Mouse (Mus musculus): ENCODE results near the gene Sh3bp1. TPM values are rescaled to one million over a fixed set of nuclear protein-coding genes. Genes with fewer than 3 reads are reported as not detected.
"Not testable (repeated sequence)": the region's sequence is repeated elsewhere in the genome, so short reads cannot be mapped to it uniquely, and the experiment has no call there.

Sh3bp1 gene
- total RNA-seq, 2 experiments from 2014 or later, result 8.8 to 15.2 TPM

- peak; percentile 81 for ATAC-seq (replicated peaks; ENCODE audit: low FRiP score, poor library complexity, severe bottlenecking)
These were observed 22.4 kb upstream of the Sh3bp1 start, which contains the start of gene Gga1 for GRCm38 (mm10) chr15:78876991-78877809. Gene Gga1, plus strand, starts transcription at chr15:78877190.

- ATAC-seq (replicated peaks; ENCODE audit: low FRiP score, poor library complexity, severe bottlenecking), result no peak
These were observed 21.7 kb upstream of the Sh3bp1 start for GRCm38 (mm10) chr15:78877810-78878390.

GRCm38 (mm10) chr15:78878792-78879516 lies 20.6 kb upstream of the Sh3bp1 start:
- not testable (repeated sequence) for ATAC-seq (replicated peaks; ENCODE audit: low FRiP score, poor library complexity, severe bottlenecking)

GRCm38 (mm10) chr15:78880432-78880831 lies 19.1 kb upstream of the Sh3bp1 start:
- no peak for ATAC-seq (replicated peaks; ENCODE audit: low FRiP score, poor library complexity, severe bottlenecking)

GRCm38 (mm10) chr15:78881828-78882227 lies 17.7 kb upstream of the Sh3bp1 start:
- ATAC-seq (replicated peaks; ENCODE audit: low FRiP score, poor library complexity, severe bottlenecking), result no peak

- ATAC-seq (replicated peaks; ENCODE audit: low FRiP score, poor library complexity, severe bottlenecking), result no peak
These were observed 10.1 kb upstream of the Sh3bp1 start for GRCm38 (mm10) chr15:78889401-78889853.

GRCm38 (mm10) chr15:78892440-78892839 lies 7.1 kb upstream of the Sh3bp1 start:
- ATAC-seq (replicated peaks; ENCODE audit: low FRiP score, poor library complexity, severe bottlenecking), result no peak

- ATAC-seq (replicated peaks; ENCODE audit: low FRiP score, poor library complexity, severe bottlenecking), result no peak
These were observed 4.8 kb upstream of the Sh3bp1 start for GRCm38 (mm10) chr15:78894726-78895125.

GRCm38 (mm10) chr15:78895741-78896140 lies 3.8 kb upstream of the Sh3bp1 start:
- no peak for ATAC-seq (replicated peaks; ENCODE audit: low FRiP score, poor library complexity, severe bottlenecking)

GRCm38 (mm10) chr15:78896149-78896548 lies 3.4 kb upstream of the Sh3bp1 start:
- no peak for ATAC-seq (replicated peaks; ENCODE audit: low FRiP score, poor library complexity, severe bottlenecking)

- ATAC-seq (replicated peaks; ENCODE audit: low FRiP score, poor library complexity, severe bottlenecking), result no peak
These were observed 2.1 kb upstream of the Sh3bp1 start for GRCm38 (mm10) chr15:78897488-78897887.

- ATAC-seq (replicated peaks; ENCODE audit: low FRiP score, poor library complexity, severe bottlenecking), result no peak
These were observed 1.0 kb upstream of the Sh3bp1 start for GRCm38 (mm10) chr15:78898507-78899001.

- ATAC-seq (replicated peaks; ENCODE audit: low FRiP score, poor library complexity, severe bottlenecking), result no peak
These were observed 194 bp upstream of the Sh3bp1 start, which contains the start of gene Gm49510 for GRCm38 (mm10) chr15:78899409-78899739. Gene Gm49510, plus strand, starts transcription at chr15:78899667.

- no peak for ATAC-seq (replicated peaks; ENCODE audit: low FRiP score, poor library complexity, severe bottlenecking)
These were observed 1.2 kb downstream of the Sh3bp1 start for GRCm38 (mm10) chr15:78900585-78901421.

- no peak for ATAC-seq (replicated peaks; ENCODE audit: low FRiP score, poor library complexity, severe bottlenecking)
These were observed 1.8 kb downstream of the Sh3bp1 start for GRCm38 (mm10) chr15:78901422-78901789.

- peak; percentile 68 for ATAC-seq (replicated peaks; ENCODE audit: low FRiP score, poor library complexity, severe bottlenecking)
These were observed 3.7 kb downstream of the Sh3bp1 start for GRCm38 (mm10) chr15:78903243-78903642.

GRCm38 (mm10) chr15:78908399-78908798 lies 8.8 kb downstream of the Sh3bp1 start:
- no peak for ATAC-seq (replicated peaks; ENCODE audit: low FRiP score, poor library complexity, severe bottlenecking)

GRCm38 (mm10) chr15:78908982-78909381 lies 9.4 kb downstream of the Sh3bp1 start:
- no peak for ATAC-seq (replicated peaks; ENCODE audit: low FRiP score, poor library complexity, severe bottlenecking)

GRCm38 (mm10) chr15:78912040-78912439 lies 12.5 kb downstream of the Sh3bp1 start:
- ATAC-seq (replicated peaks; ENCODE audit: low FRiP score, poor library complexity, severe bottlenecking), result no peak
